12 mouse cellular contexts compared by ENCODE assay signal in the genomic region with DNA sequence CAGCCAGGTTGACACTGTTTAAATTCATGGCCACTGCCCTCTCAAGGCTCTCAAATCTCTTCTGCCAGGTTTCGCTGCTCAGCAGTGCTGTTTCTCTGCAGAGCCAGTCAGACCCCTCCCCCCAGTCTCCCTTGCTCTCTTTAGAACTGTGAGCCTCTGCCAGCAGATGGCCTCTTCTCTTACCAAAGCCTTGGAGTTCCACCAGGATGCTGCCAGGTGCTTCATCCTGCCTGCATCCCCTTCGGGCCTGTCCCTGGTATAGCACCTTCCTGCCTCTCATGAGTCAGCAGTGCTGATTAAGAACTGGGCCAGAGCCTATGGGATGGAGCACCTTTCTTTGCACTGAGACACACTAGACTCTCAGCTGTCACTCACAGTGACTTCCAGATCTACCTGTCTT.
DNase-seq lines count a peak whose midpoint lies in the region; ATAC-seq and TF ChIP-seq lines count a peak whose summit lies in the region.
"Had no signal": no experiment of that assay in that cellular context is flagged by ENCODE, and none has a peak within 500 bp of the region (broad histone marks: within the 10 kb centered on the region; RNA-seq: fewer than 3 reads in every experiment).

No protein-coding gene starts in this region.

- H3K9ac ChIP-seq in limb, embryonic 11.5 days (ENCODE audit: low read length), result no peak overlapping the region
- no peak overlapping the region for H3K9ac ChIP-seq in embryonic facial prominence, embryonic 11.5 days (replicated peaks; ENCODE audit: low read length)
- no peak overlapping the region for H3K9ac ChIP-seq in forebrain, postnatal 0 days
- H3K9ac ChIP-seq: liver, embryonic 14.5 days had no signal

- no peaks in the 10 kb centered on the region for H3K36me3 ChIP-seq in limb, embryonic 11.5 days (ENCODE audit: control insufficient read depth, insufficient read depth, low read length)
- no peaks in the 10 kb centered on the region for H3K36me3 ChIP-seq in limb, embryonic 10.5 days
- H3K36me3 ChIP-seq in embryonic facial prominence, embryonic 11.5 days (replicated peaks; ENCODE audit: control insufficient read depth, insufficient read depth, low read depth, low read length), result no peaks in the 10 kb centered on the region
- H3K36me3 ChIP-seq in forebrain, postnatal 0 days (ENCODE audit: insufficient read depth), result no peaks in the 10 kb centered on the region

- ATAC-seq in limb, embryonic 11.5 days (ENCODE audit: insufficient number of reproducible peaks, low FRiP score, low TSS enrichment, low read depth), result no peak
- peak; percentile 62; the same call in 1 of the 2 replicates for ATAC-seq in embryonic facial prominence, embryonic 11.5 days (replicated peaks; ENCODE audit: insufficient number of reproducible peaks, low FRiP score, low TSS enrichment, low read depth)
- ATAC-seq in forebrain, postnatal 0 days, result no peak

- H3K4me1 ChIP-seq in limb, embryonic 11.5 days (ENCODE audit: control insufficient read depth, insufficient read depth, low read length), result peaks cover 5% of the 10 kb centered on the region; the same call in 1 of the 2 replicates
- H3K4me1 ChIP-seq in limb, embryonic 10.5 days, result peaks cover 4% of the 10 kb centered on the region; the same call in 1 of the 2 replicates
- no peaks in the 10 kb centered on the region for H3K4me1 ChIP-seq in embryonic facial prominence, embryonic 11.5 days (ENCODE audit: control insufficient read depth, insufficient read depth, low read length)
- H3K4me1 ChIP-seq in forebrain, postnatal 0 days (ENCODE audit: insufficient read depth), result no peaks in the 10 kb centered on the region

- WGBS in limb, embryonic 11.5 days, result 34% methylated on average over 2 of the region's 2 CpGs
- WGBS in limb, embryonic 10.5 days, result 45% methylated on average over 2 of the region's 2 CpGs
- whole genome bisulfite sequencing in embryonic facial prominence, embryonic 11.5 days, result 55% methylated on average over 2 of the region's 2 CpGs
- WGBS in forebrain, postnatal 0 days, result 69% methylated on average over 2 of the region's 2 CpGs

- H3K4me2 ChIP-seq in limb, embryonic 11.5 days (ENCODE audit: low read depth, severe bottlenecking), result no peak overlapping the region
- no peak overlapping the region for H3K4me2 ChIP-seq in embryonic facial prominence, embryonic 11.5 days (ENCODE audit: low read depth, low read length)
- H3K4me2 ChIP-seq in forebrain, postnatal 0 days (ENCODE audit: low read depth), result no peak overlapping the region

- no peaks in the 10 kb centered on the region for H3K9me3 ChIP-seq in limb, embryonic 11.5 days (ENCODE audit: control insufficient read depth, low read length)
- no peaks in the 10 kb centered on the region for H3K9me3 ChIP-seq in limb, embryonic 10.5 days (replicated peaks)
- H3K9me3 ChIP-seq in embryonic facial prominence, embryonic 11.5 days (replicated peaks; ENCODE audit: control insufficient read depth, low read length), result no peaks in the 10 kb centered on the region
- no peaks in the 10 kb centered on the region for H3K9me3 ChIP-seq in forebrain, postnatal 0 days (ENCODE audit: low read length)
- H3K9me3 ChIP-seq: heart, embryonic 10.5 days had no signal

- no peak for TF ChIP-seq CTCF in forebrain, postnatal 0 days (IDR thresholded peaks at IDR 0.05; ENCODE audit: low read depth)

- no peaks in the 10 kb centered on the region for H3K27me3 ChIP-seq in limb, embryonic 11.5 days (ENCODE audit: control insufficient read depth, insufficient read depth, low read length)
- H3K27me3 ChIP-seq in limb, embryonic 10.5 days (ENCODE audit: low read depth, poor library complexity, severe bottlenecking), result no peaks in the 10 kb centered on the region
- no peaks in the 10 kb centered on the region for H3K27me3 ChIP-seq in embryonic facial prominence, embryonic 11.5 days (ENCODE audit: control insufficient read depth, insufficient read depth, low read length)
- H3K27me3 ChIP-seq in forebrain, postnatal 0 days (ENCODE audit: insufficient read depth, low read length), result no peaks in the 10 kb centered on the region

- no peak overlapping the region for H3K4me3 ChIP-seq in limb, embryonic 11.5 days (ENCODE audit: low read depth, low read length)
- H3K4me3 ChIP-seq in limb, embryonic 10.5 days, result no peak overlapping the region
- H3K4me3 ChIP-seq in embryonic facial prominence, embryonic 11.5 days (ENCODE audit: low read depth, low read length), result no peak overlapping the region
- no peak overlapping the region for H3K4me3 ChIP-seq in forebrain, postnatal 0 days (ENCODE audit: low read depth, low read length)
- H3K4me3 ChIP-seq: gastrocnemius, adult 2 months; heart, embryonic 10.5 days had no signal

- H3K27ac ChIP-seq in limb, embryonic 11.5 days (replicated peaks; ENCODE audit: low read depth, low read length), result no peak overlapping the region
- no peak overlapping the region for H3K27ac ChIP-seq in limb, embryonic 10.5 days
- H3K27ac ChIP-seq in embryonic facial prominence, embryonic 11.5 days (replicated peaks; ENCODE audit: low read depth, low read length), result no peak overlapping the region
- H3K27ac ChIP-seq in forebrain, postnatal 0 days (ENCODE audit: low read depth, low read length), result no peak overlapping the region
- H3K27ac ChIP-seq: gastrocnemius, adult 2 months; heart, embryonic 10.5 days; liver, embryonic 14.5 days had no signal

- DNase-seq in cerebellum, adult 11-12 months, result peak; percentile 16
- no peak for DNase-seq in cerebellum, postnatal 4 days (ENCODE audit: low spot score in 2 of 2)
- peak; percentile 33 for DNase-seq in limb, embryonic 11.5 days (ENCODE audit: low spot score)
- no peak for DNase-seq in limb, embryonic 10.5 days (ENCODE audit: low spot score)
- peak; percentile 57 for DNase-seq in brain, adult 2 months (ENCODE audit: low read depth, low spot score)
- DNase-seq in embryonic facial prominence, embryonic 11.5 days (ENCODE audit: low spot score), result no peak
- DNase-seq in layer of hippocampus, adult 9-10 months (ENCODE audit: low spot score), result no peak
- no peak for DNase-seq in forebrain, postnatal 0 days
- DNase-seq: gastrocnemius, adult 2 months; kidney, adult 8-10 months had no signal

Comparison
In these comparisons a context has a peak if more than half of its experiments do, and no peak if none do; other contexts are left out.
1. DNase-seq: peak in cerebellum, adult 11-12 months (single experiment), limb, embryonic 11.5 days (single experiment) and brain, adult 2 months (single experiment); none in cerebellum, postnatal 4 days (0 of 2), limb, embryonic 10.5 days (single experiment), embryonic facial prominence, embryonic 11.5 days (single experiment), layer of hippocampus, adult 9-10 months (single experiment) and forebrain, postnatal 0 days (single experiment).